Mouse (Mus musculus) spleen, postnatal 4 days (tissue): Measurements from ENCODE around the gene Rab8a.
"Not testable (repeated sequence)": the region's sequence is repeated elsewhere in the genome, so short reads cannot be mapped to it uniquely, and the experiment has no call there.

Experiments
- DNase-seq, 2 experiments: peaks; one replicate each; pipeline ENCODE4 v3.0.0; 2022; ENCODE audit warnings: low spot score in 2 of 2

Rab8a gene

GRCm38 (mm10) chr8:72160707-72161697 is at the start of gene Rab8a:
Gene Rab8a (plus strand): TSS chr8:72161200.
- peak; percentile 100 for DNase-seq

GRCm38 (mm10) chr8:72112486-72112885 is 48.5 kb upstream of the Rab8a start:
- DNase-seq, result no peak

GRCm38 (mm10) chr8:72115202-72115601 is 45.8 kb upstream of the Rab8a start:
- no peak for DNase-seq

GRCm38 (mm10) chr8:72118616-72119015 is 42.4 kb upstream of the Rab8a start:
- no peak for DNase-seq

- DNase-seq, result not testable (repeated sequence)
Observed at GRCm38 (mm10) chr8:72121486-72121885, 39.5 kb upstream of the Rab8a start.

- DNase-seq, result no peak
Observed at GRCm38 (mm10) chr8:72121997-72122396, 39.0 kb upstream of the Rab8a start.

GRCm38 (mm10) chr8:72127834-72128233 is 33.2 kb upstream of the Rab8a start:
- DNase-seq, result no peak

GRCm38 (mm10) chr8:72131251-72131650 is 29.7 kb upstream of the Rab8a start:
- DNase-seq, result no peak

GRCm38 (mm10) chr8:72131901-72132300 is 29.1 kb upstream of the Rab8a start:
- DNase-seq, result no peak

GRCm38 (mm10) chr8:72132417-72132816 is 28.6 kb upstream of the Rab8a start:
- no peak for DNase-seq

- DNase-seq, result no peak
Observed at GRCm38 (mm10) chr8:72132891-72133290, 28.1 kb upstream of the Rab8a start.

- DNase-seq, result no peak
Observed at GRCm38 (mm10) chr8:72133507-72133906, 27.5 kb upstream of the Rab8a start.

- DNase-seq, result peak; percentile 56 to 77
Observed at GRCm38 (mm10) chr8:72134756-72135445, 26.1 kb upstream of the Rab8a start, which contains the start of gene Tpm4. Gene Tpm4 (plus strand): TSS chr8:72134975.

GRCm38 (mm10) chr8:72135446-72136301 is 25.3 kb upstream of the Rab8a start:
- peak; percentile 42 to 74 for DNase-seq

GRCm38 (mm10) chr8:72136302-72136978 is 24.6 kb upstream of the Rab8a start:
- DNase-seq, result peak; percentile 55 to 70

GRCm38 (mm10) chr8:72137431-72137830 is 23.6 kb upstream of the Rab8a start:
- DNase-seq, result no peak

GRCm38 (mm10) chr8:72138456-72138855 is 22.5 kb upstream of the Rab8a start:
- DNase-seq, result no peak

- no peak for DNase-seq
Observed at GRCm38 (mm10) chr8:72143256-72143824, 17.7 kb upstream of the Rab8a start.

- DNase-seq, result no peak
Observed at GRCm38 (mm10) chr8:72144345-72144975, 16.5 kb upstream of the Rab8a start.

GRCm38 (mm10) chr8:72145511-72145910 is 15.5 kb upstream of the Rab8a start:
- no peak for DNase-seq
